8 mouse cellular contexts compared by ENCODE assay signal in the genomic region with DNA sequence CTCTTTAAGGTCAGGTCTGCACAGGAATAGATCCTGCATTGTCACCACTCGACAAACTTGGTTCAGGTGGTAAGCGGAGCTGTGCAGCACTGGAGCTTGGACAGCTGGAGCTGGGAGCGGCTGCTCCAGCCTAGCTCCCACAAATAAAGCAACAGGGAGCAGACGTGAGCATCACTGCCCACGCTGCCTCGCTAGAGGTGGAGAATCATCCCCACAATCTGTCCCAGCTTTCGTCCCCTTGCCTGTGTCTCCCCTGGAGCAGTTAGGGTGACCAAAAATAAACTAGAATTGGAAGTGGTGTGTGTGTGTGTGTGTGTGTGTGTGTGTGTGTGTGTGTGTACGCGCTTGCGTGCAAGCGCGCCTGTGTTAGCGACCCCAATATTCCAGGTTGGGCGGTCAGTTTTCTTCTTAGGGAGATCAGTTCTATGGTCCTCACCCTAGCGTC. TPM values are rescaled to one million over a fixed set of nuclear protein-coding genes. Genes with fewer than 3 reads are reported as not detected.
A peak's percentile ranks its signal among the peaks of the same experiment; 100 is the strongest.
DNase-seq lines count a peak whose midpoint lies in the region; ATAC-seq lines count a peak whose summit lies in the region.

No protein-coding gene starts in this region.

- peak overlapping the region; percentile 73 for H3K4me2 ChIP-seq in lung, embryonic 16.5 days (ENCODE audit: low read depth, low read length)
- H3K4me2 ChIP-seq in embryonic facial prominence, embryonic 11.5 days (ENCODE audit: low read depth, low read length): peak overlapping the region; percentile 86
- H3K4me2 ChIP-seq in hindbrain, embryonic 12.5 days (replicated peaks): peak overlapping the region; percentile 85
- H3K4me2 ChIP-seq in neural tube, embryonic 14.5 days (ENCODE audit: low read depth, low read length): peak overlapping the region; percentile 79

- H3K9ac ChIP-seq in lung, embryonic 16.5 days (ENCODE audit: low read length): peak overlapping the region; percentile 80
- peak overlapping the region; percentile 91 for H3K9ac ChIP-seq in embryonic facial prominence, embryonic 11.5 days (replicated peaks; ENCODE audit: low read length)
- peak overlapping the region; percentile 82 for H3K9ac ChIP-seq in hindbrain, embryonic 12.5 days
- peak overlapping the region; percentile 85; the same call in 1 of the 2 replicates for H3K9ac ChIP-seq in neural tube, embryonic 14.5 days (replicated peaks; ENCODE audit: low read depth, low read length)

- DNase-seq in lung, postnatal 25 days (ENCODE audit: low spot score): no peak
- DNase-seq in embryonic facial prominence, embryonic 11.5 days (ENCODE audit: low spot score): peak; percentile 24
- peak; percentile 77 for DNase-seq in left cerebral cortex, postnatal 36 days (ENCODE audit: low spot score in 2 of 2)
- no peak for DNase-seq in testis, postnatal 14 days (ENCODE audit: low spot score)
- DNase-seq in thymus, postnatal 0 days (ENCODE audit: low spot score): no peak

- H3K4me1 ChIP-seq in lung, embryonic 16.5 days (replicated peaks; ENCODE audit: control insufficient read depth, insufficient read depth, low read length): no peaks in the 10 kb centered on the region
- H3K4me1 ChIP-seq in embryonic facial prominence, embryonic 11.5 days (ENCODE audit: control insufficient read depth, insufficient read depth, low read length): no peaks in the 10 kb centered on the region
- H3K4me1 ChIP-seq in hindbrain, embryonic 12.5 days: peaks cover 8% of the 10 kb centered on the region
- 0 out of 2 replicates have a peak, but pooled peaks cover 2% of the 10 kb centered on the region for H3K4me1 ChIP-seq in neural tube, embryonic 14.5 days (ENCODE audit: control insufficient read depth, insufficient read depth, low read length)

- WGBS in lung, embryonic 16.5 days: 4% methylated on average over 13 of the region's 15 CpGs
- WGBS in embryonic facial prominence, embryonic 11.5 days: 6% methylated on average over 15 of the region's 15 CpGs
- WGBS in hindbrain, embryonic 12.5 days: 4% methylated on average over 15 of the region's 15 CpGs
- WGBS in neural tube, embryonic 14.5 days: 4% methylated on average over 15 of the region's 15 CpGs

- ATAC-seq in lung, embryonic 16.5 days (ENCODE audit: low read depth): peak; percentile 10; the same call in 1 of the 2 replicates
- ATAC-seq in embryonic facial prominence, embryonic 11.5 days (replicated peaks; ENCODE audit: insufficient number of reproducible peaks, low FRiP score, low TSS enrichment, low read depth): peak; percentile 63
- peak; percentile 71 for ATAC-seq in hindbrain, embryonic 12.5 days (ENCODE audit: low FRiP score)
- ATAC-seq in neural tube, embryonic 14.5 days (ENCODE audit: low read depth): peak; percentile 61

- H3K36me3 ChIP-seq in lung, embryonic 16.5 days (ENCODE audit: control insufficient read depth, insufficient read depth, low read length): no peaks in the 10 kb centered on the region
- no peaks in the 10 kb centered on the region for H3K36me3 ChIP-seq in embryonic facial prominence, embryonic 11.5 days (replicated peaks; ENCODE audit: control insufficient read depth, insufficient read depth, low read depth, low read length)
- H3K36me3 ChIP-seq in hindbrain, embryonic 12.5 days: no peaks in the 10 kb centered on the region
- H3K36me3 ChIP-seq in neural tube, embryonic 14.5 days (ENCODE audit: control insufficient read depth, insufficient read depth, low read length): no peaks in the 10 kb centered on the region

- H3K9me3 ChIP-seq in lung, embryonic 16.5 days (ENCODE audit: control insufficient read depth, low read length): no peaks in the 10 kb centered on the region
- no peaks in the 10 kb centered on the region for H3K9me3 ChIP-seq in embryonic facial prominence, embryonic 11.5 days (replicated peaks; ENCODE audit: control insufficient read depth, low read length)
- H3K9me3 ChIP-seq in hindbrain, embryonic 12.5 days (replicated peaks): no peaks in the 10 kb centered on the region
- no peaks in the 10 kb centered on the region for H3K9me3 ChIP-seq in neural tube, embryonic 14.5 days (ENCODE audit: control insufficient read depth, low read length)

- H3K4me3 ChIP-seq in lung, embryonic 16.5 days (ENCODE audit: low read length): peak overlapping the region; percentile 56
- peak overlapping the region; percentile 68 for H3K4me3 ChIP-seq in embryonic facial prominence, embryonic 11.5 days (ENCODE audit: low read depth, low read length)
- peak overlapping the region; percentile 75 for H3K4me3 ChIP-seq in hindbrain, embryonic 12.5 days
- H3K4me3 ChIP-seq in neural tube, embryonic 14.5 days (ENCODE audit: low read depth, low read length): peak overlapping the region; percentile 79

- H3K27me3 ChIP-seq in lung, embryonic 16.5 days (ENCODE audit: control insufficient read depth, insufficient read depth, low read depth, low read length): no peaks in the 10 kb centered on the region
- no peaks in the 10 kb centered on the region for H3K27me3 ChIP-seq in embryonic facial prominence, embryonic 11.5 days (ENCODE audit: control insufficient read depth, insufficient read depth, low read length)
- no peaks in the 10 kb centered on the region for H3K27me3 ChIP-seq in hindbrain, embryonic 12.5 days
- no peaks in the 10 kb centered on the region for H3K27me3 ChIP-seq in neural tube, embryonic 14.5 days (ENCODE audit: control insufficient read depth, insufficient read depth, low read length)

- H3K27ac ChIP-seq in lung, embryonic 16.5 days (ENCODE audit: low read length): no peak overlapping the region
- H3K27ac ChIP-seq in embryonic facial prominence, embryonic 11.5 days (replicated peaks; ENCODE audit: low read depth, low read length): no peak overlapping the region
- peak overlapping the region; percentile 93 for H3K27ac ChIP-seq in hindbrain, embryonic 12.5 days
- H3K27ac ChIP-seq in neural tube, embryonic 14.5 days (ENCODE audit: low read depth, low read length): peak overlapping the region; percentile 85

- intact Hi-C loops in left cerebral cortex, postnatal 36 days (cut with DNase I): loop anchor here (5.0 kb wide), 1 partner anchor 776 kb away; the partner anchor contains the start of genes Aasdhppt and Kbtbd3

RNA-seq across cellular contexts. Expression of gene Gucy1a2, which starts 1.0 kb away (rescaled TPM):
- polyA plus RNA-seq in lung, embryonic 16.5 days (2015; fragmentation: Nextera tagmentation; extraction: Ambion mirVana): 1.6 and 2.1 TPM in 2 replicates
- 3.0 and 3.2 TPM in 2 replicates for polyA plus RNA-seq in embryonic facial prominence, embryonic 11.5 days (2014; fragmentation: Nextera tagmentation; extraction: Ambion mirVana)
- 3.6 TPM in 2 replicates for polyA plus RNA-seq in hindbrain, embryonic 12.5 days (2016; fragmentation: Nextera tagmentation; extraction: Ambion mirVana)
- total RNA-seq in left cerebral cortex, postnatal 36 days (2021): 10 to 100 TPM; 93.4 to 98.5 TPM
- polyA plus RNA-seq in neural tube, embryonic 14.5 days (2014; fragmentation: Nextera tagmentation; extraction: Ambion mirVana): 6.3 and 11.8 TPM in 2 replicates
- 1.4 and 1.6 TPM in 2 replicates for polyA plus RNA-seq in thymus, postnatal 0 days (2015; fragmentation: Nextera tagmentation; extraction: Ambion mirVana)

Comparison
In these comparisons a context has a peak if more than half of its experiments do, and no peak if none do; other contexts are left out.
1. ATAC-seq: peak in every context shown above with its lines; median percentile 71 in hindbrain, embryonic 12.5 days; 63 in embryonic facial prominence, embryonic 11.5 days; 61 in neural tube, embryonic 14.5 days; 10 in lung, embryonic 16.5 days.
2. H3K27ac ChIP-seq: peak in hindbrain, embryonic 12.5 days (single experiment) and neural tube, embryonic 14.5 days (single experiment); none in lung, embryonic 16.5 days (single experiment) and embryonic facial prominence, embryonic 11.5 days (single experiment).
3. DNase-seq: peak in embryonic facial prominence, embryonic 11.5 days (single experiment) and left cerebral cortex, postnatal 36 days (2 of 2); none in lung, postnatal 25 days (single experiment), testis, postnatal 14 days (single experiment) and thymus, postnatal 0 days (single experiment).
4. Peak in every context shown above with its lines, with median percentiles within 50 percentile points of each other: H3K4me2 ChIP-seq, H3K4me3 ChIP-seq and H3K9ac ChIP-seq.